Comparison of ENCODE assay signal across 13 mouse cellular contexts in the genomic region with DNA sequence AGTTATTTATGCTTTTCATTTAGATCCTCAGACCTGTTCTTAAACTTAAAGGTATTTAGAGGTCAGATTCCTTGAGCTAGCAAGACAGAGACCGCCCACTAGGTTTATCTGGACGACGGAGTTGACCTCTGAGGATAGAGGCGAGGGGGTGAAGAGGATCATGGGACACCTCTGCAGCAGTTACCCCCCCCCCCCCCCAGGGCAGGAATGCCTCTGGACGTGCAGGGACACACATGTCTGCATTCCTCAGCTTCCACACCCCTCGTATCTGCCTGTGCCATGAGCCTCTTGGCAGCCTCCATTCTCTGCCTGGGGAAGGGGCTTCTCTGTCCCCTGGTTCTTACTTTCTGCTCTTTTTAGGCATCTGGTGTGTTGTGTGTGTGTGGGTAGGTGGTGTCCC. TPM values are rescaled to one million over a fixed set of nuclear protein-coding genes. Genes with fewer than 3 reads are reported as not detected.
A peak's percentile ranks its signal among the peaks of the same experiment; 100 is the strongest.
DNase-seq lines count a peak whose midpoint lies in the region; ATAC-seq lines count a peak whose summit lies in the region.
"Had no signal": no experiment of that assay in that cellular context is flagged by ENCODE, and none has a peak within 500 bp of the region (broad histone marks: within the 10 kb centered on the region; RNA-seq: fewer than 3 reads in every experiment).

No protein-coding gene starts in this region.

- DNase-seq in kidney, postnatal 25 days: no peak
- DNase-seq in ZHBTc4 (ENCODE audit: low read depth, low spot score): peak; percentile 84
- peak; percentile 48 for DNase-seq in embryo, embryonic 9.5 days (ENCODE audit: extremely low spot score)
- no peak for DNase-seq in natural killer cell, adult 2 months (ENCODE audit: low spot score in 2 of 2)
- DNase-seq: cerebellum, adult 8-10 months; gastrocnemius, postnatal 36 days; kidney, postnatal 14 days had no signal

- no peaks in the 10 kb centered on the region for H3K27me3 ChIP-seq in kidney, embryonic 14.5 days (ENCODE audit: control insufficient read depth, insufficient read depth, low read length)
- no peaks in the 10 kb centered on the region for H3K27me3 ChIP-seq in intestine, embryonic 16.5 days (replicated peaks; ENCODE audit: control insufficient read depth, insufficient read depth, low read length)
- H3K27me3 ChIP-seq in midbrain, embryonic 13.5 days: no peaks in the 10 kb centered on the region

- WGBS in kidney, embryonic 14.5 days: 19% methylated on average over 6 of the region's 6 CpGs
- 36% methylated on average over 6 of the region's 6 CpGs for WGBS in intestine, embryonic 16.5 days
- 54% methylated on average over 6 of the region's 6 CpGs for WGBS in midbrain, embryonic 13.5 days

- no peaks in the 10 kb centered on the region for H3K36me3 ChIP-seq in kidney, embryonic 14.5 days (ENCODE audit: control insufficient read depth, insufficient read depth, low read length)
- no peaks in the 10 kb centered on the region for H3K36me3 ChIP-seq in intestine, embryonic 16.5 days (ENCODE audit: control insufficient read depth, insufficient read depth, low read length)
- no peaks in the 10 kb centered on the region for H3K36me3 ChIP-seq in midbrain, embryonic 13.5 days

- H3K4me2 ChIP-seq in kidney, embryonic 14.5 days (replicated peaks; ENCODE audit: low read depth, low read length): no peak overlapping the region
- H3K4me2 ChIP-seq in intestine, embryonic 16.5 days (ENCODE audit: low read depth, low read length): no peak overlapping the region
- no peak overlapping the region for H3K4me2 ChIP-seq in midbrain, embryonic 13.5 days (replicated peaks)

- no peak overlapping the region for H3K4me3 ChIP-seq in kidney, embryonic 14.5 days (ENCODE audit: low read length)
- H3K4me3 ChIP-seq in intestine, embryonic 16.5 days (ENCODE audit: low read length): no peak overlapping the region
- no peak overlapping the region for H3K4me3 ChIP-seq in midbrain, embryonic 13.5 days (replicated peaks)
- H3K4me3 ChIP-seq: left cerebral cortex, adult 2 months had no signal

- H3K27ac ChIP-seq in kidney, embryonic 14.5 days (ENCODE audit: low read depth, low read length): peak overlapping the region; percentile 63
- H3K27ac ChIP-seq in intestine, embryonic 16.5 days (ENCODE audit: low read length): peak overlapping the region; percentile 1; the same call in 1 of the 2 replicates
- no peak overlapping the region for H3K27ac ChIP-seq in midbrain, embryonic 13.5 days
- H3K27ac ChIP-seq: left cerebral cortex, adult 2 months; liver, embryonic 14.5 days had no signal

- ATAC-seq in kidney, embryonic 14.5 days (ENCODE audit: low FRiP score, low TSS enrichment): peak; percentile 10
- ATAC-seq in intestine, embryonic 16.5 days: peak; percentile 45
- no peak for ATAC-seq in midbrain, embryonic 13.5 days
- ATAC-seq: activated CD4-positive, CD25-positive, alpha-beta regulatory T cell, adult 4 months had no signal

- no peak overlapping the region; the same call in 1 of the 2 replicates for H3K9ac ChIP-seq in kidney, embryonic 14.5 days (ENCODE audit: low read depth, low read length)
- no peak overlapping the region for H3K9ac ChIP-seq in intestine, embryonic 16.5 days (ENCODE audit: low read depth, low read length)
- no peak overlapping the region for H3K9ac ChIP-seq in midbrain, embryonic 13.5 days (replicated peaks)
- H3K9ac ChIP-seq: liver, embryonic 14.5 days had no signal

- H3K9me3 ChIP-seq in kidney, embryonic 14.5 days (ENCODE audit: control insufficient read depth, low read length): no peaks in the 10 kb centered on the region
- H3K9me3 ChIP-seq in intestine, embryonic 16.5 days (ENCODE audit: control insufficient read depth, low read length): no peaks in the 10 kb centered on the region
- H3K9me3 ChIP-seq in midbrain, embryonic 13.5 days: no peaks in the 10 kb centered on the region

- H3K4me1 ChIP-seq in kidney, embryonic 14.5 days (ENCODE audit: control insufficient read depth, insufficient read depth, low read length): peaks cover 63% of the 10 kb centered on the region
- H3K4me1 ChIP-seq in intestine, embryonic 16.5 days (ENCODE audit: control insufficient read depth, insufficient read depth, low read length): peaks cover 29% of the 10 kb centered on the region
- H3K4me1 ChIP-seq in midbrain, embryonic 13.5 days (replicated peaks): peaks cover 43% of the 10 kb centered on the region

RNA-seq across cellular contexts. Expression of a gene that starts 19.8 kb away (rescaled TPM):
- 10.3 and 16.6 TPM in 2 replicates for polyA plus RNA-seq in kidney, embryonic 14.5 days (2014; fragmentation: Nextera tagmentation; extraction: Ambion mirVana)
- 4.2 and 5.1 TPM in 2 replicates for polyA plus RNA-seq in intestine, embryonic 16.5 days (2015; fragmentation: Nextera tagmentation; extraction: Ambion mirVana)
- polyA plus RNA-seq in midbrain, embryonic 13.5 days (2015; fragmentation: Nextera tagmentation; extraction: Ambion mirVana): 6.5 and 8.5 TPM in 2 replicates

Comparison
In these comparisons a context has a peak if more than half of its experiments do, and no peak if none do; other contexts are left out.
1. DNase-seq: peak in ZHBTc4 (single experiment) and embryo, embryonic 9.5 days (single experiment); none in kidney, postnatal 25 days (0 of 2) and natural killer cell, adult 2 months (0 of 2).